Mouse (Mus musculus) testis, adult 2 months (tissue): ENCODE results near the gene Phlpp1.

Experiments used
- CTCF ChIP-seq: fragments of 200-500 bp; IDR thresholded peaks from 2 replicates; pipeline ENCODE4 v1.5.1; 2012; ENCODE audit warnings: low read depth, mild to moderate bottlenecking, inconsistent platforms, low read length, moderate library complexity; ENCODE audit not compliant: control insufficient read depth, insufficient read depth, insufficient replicate concordance
- POLR2A ChIP-seq: fragments of 200-500 bp; IDR thresholded peaks from 2 replicates; pipeline ENCODE4 v1.6.1; 2012; ENCODE audit warnings: low read depth, mild to moderate bottlenecking, inconsistent platforms, low read length, moderate library complexity; ENCODE audit not compliant: control insufficient read depth

DNA sequence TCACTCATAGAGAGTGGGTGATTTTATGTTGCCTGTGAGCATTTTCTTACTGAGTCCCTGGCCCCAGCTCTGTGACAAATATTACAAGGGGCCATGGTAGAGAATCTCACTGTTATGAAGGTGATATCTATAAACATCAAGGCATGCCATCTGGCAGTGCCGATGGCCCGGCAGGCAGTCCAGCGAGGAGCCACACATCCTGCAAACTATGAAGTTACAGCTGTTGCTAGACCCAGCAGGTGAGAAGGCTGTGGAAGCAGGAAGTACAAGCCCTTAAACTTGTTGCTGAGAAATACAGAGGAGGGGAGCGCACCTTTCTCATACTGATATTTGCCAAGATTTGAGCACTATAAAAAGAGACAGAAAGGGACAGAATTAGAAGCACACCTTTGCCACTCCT lies 257.0 kb downstream of the Phlpp1 start:
- TF ChIP-seq POLR2A (no peak), CTCF (no peak)
